Mouse (Mus musculus): ENCODE measurements around the gene Mllt6.
"Not testable (repeated sequence)": the region's sequence is repeated elsewhere in the genome, so short reads cannot be mapped to it uniquely, and the experiment has no call there.

Gene Mllt6

DNA sequence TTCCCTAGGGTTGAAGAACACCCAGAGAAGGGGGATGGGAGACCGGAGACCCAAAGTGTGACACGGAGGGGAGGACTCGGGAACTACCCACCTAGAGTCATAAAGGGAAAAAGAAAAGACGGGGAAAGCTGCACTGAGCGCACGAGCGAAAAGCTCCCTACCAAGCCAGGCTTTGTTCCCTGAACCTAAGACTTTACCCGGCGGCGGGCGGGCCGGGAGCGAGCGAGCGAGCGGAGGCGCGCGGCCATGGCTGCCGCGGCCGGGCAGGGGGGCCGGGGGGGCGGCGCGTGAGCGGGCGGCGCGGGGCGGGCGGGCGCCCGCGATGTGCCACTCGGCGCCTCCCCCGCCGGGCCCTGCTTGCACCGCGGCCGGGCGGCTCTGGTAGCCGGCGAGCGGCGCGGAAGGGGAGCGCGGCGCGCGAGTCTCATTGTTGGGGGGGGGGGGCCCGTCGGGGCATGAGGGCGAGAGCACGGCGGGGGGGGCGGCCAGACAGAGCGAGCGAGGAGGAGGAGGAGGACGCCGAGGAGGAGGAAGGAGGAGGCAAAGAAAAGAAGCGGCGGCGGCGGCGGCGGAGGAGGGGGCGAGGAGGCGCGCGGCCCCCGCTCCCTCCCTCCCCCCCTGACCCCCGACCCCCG lies at the start of gene Mllt6:
Mllt6 (plus strand) TSS at position 522 of the 635 bp plus-strand sequence.
- DNase-seq, result peak; percentile 87

DNA sequence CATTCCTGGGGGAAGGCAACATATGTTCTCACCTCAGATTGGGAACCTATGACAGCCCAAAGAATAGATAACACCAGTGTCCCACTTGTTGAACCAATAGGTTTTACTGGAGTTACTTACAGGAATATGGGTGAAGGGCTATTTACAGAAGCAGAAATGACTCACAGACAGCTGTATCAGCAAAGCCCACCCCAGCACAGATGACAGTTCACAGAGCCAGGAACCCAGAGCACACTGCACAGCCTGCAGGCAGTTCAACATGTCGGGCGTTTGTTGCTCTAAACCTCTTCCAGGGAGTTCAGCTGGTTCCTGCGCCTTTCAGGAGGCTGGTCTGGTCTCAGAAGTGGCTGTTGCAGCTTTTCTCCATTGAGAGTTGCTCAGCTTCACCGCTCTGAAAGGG lies 47.9 kb upstream of the Mllt6 start:
- no peak for DNase-seq

DNA sequence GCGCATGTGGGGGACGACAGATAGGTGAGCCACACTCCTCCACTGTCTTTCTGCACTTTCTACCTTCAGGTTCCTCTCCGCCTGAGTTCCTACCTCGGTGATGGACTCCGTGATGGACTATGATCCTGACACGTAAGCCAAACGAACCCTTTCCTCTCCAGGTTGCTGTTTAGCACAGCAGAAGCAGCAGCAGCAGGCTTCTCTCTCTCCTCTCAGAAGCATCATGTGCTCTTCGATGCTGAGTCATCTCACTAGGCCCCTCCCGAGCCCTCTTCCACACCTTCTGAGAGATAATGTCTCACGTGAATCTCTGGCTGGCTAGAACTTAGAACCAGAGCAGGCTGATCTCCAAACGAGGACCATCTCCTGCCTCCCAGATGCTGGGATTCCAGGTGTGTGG lies 44.8 kb upstream of the Mllt6 start:
- DNase-seq, result no peak

DNA sequence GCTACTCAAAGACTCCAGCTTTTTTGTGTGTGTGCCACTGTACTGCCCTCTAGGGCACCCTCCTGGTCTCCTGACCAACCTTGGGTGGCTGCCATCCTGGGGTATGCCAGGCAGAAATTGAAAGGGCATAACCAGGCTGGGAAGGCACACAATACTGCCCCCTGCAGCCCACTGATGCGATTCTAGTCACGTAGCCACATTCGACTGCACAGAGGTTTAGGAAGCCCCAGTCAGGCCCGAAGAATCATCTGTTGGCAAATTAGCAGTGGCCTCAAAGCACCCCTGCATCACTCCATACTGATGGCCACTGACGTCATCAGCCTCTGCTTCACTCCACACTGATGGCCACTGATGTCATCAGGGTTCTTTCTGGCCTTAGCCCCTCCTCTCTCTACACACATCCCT lies 43.8 kb upstream of the Mllt6 start:
- DNase-seq, result peak; percentile 91 to 99

DNA sequence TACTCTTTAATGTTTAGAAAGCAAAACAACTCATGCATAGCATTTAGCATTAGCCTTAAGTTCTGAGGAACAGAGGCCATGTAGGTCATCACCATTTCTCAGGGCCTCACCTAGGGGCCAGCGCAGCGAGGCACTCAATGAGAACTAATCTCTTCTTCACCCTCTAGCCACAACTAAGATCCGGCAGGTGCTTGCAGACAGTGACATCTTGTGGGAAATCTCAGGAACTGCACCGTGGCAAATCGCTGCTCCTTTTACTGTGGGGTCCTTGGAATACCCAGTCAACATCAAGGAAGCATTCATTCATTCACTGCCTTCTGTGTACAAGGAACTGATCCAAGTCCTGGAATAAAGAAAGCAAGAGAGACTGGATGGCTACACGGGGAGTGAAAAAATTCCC lies 40.8 kb upstream of the Mllt6 start:
- DNase-seq, result peak; percentile 82 to 87

DNA sequence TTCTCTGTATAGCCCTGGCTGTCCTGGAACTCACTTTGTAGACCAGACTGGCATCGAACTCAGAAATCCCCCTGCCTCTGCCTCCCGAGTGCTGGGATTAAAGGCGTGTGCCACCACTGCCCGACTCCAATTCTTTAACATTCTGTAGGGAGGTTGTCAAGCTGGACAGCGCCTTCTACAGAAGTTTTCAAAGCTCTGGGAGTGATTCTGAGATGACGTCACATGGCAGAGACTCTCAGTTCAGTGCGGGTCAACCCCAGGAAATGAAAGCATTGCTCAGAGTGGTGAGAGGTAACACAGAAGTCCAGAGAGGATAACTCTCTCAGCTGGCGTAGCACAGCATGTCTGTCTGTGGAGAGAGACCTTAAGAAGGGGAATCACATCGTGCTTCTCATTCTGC lies 40.0 kb upstream of the Mllt6 start:
- DNase-seq, result no peak

DNA sequence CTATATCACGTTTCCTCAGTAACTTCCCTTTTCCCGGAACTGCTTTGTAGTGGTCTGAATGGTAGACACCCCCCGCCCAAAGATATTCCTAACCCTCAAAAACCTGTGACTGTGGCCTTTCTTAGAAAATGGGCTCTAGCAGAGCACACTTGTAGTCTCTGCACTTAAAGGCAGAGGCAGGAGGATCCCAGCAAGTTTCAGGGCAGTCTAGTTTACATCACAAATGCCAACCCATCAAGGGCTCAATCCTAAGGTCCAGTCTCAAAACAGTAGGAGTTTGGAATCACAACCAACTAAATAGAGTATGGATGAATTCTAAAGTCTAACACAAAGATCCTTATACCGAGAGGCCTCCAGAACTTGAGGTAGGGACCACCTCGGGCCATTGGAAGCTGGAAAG lies 37.7 kb upstream of the Mllt6 start:
- DNase-seq, result no peak

DNA sequence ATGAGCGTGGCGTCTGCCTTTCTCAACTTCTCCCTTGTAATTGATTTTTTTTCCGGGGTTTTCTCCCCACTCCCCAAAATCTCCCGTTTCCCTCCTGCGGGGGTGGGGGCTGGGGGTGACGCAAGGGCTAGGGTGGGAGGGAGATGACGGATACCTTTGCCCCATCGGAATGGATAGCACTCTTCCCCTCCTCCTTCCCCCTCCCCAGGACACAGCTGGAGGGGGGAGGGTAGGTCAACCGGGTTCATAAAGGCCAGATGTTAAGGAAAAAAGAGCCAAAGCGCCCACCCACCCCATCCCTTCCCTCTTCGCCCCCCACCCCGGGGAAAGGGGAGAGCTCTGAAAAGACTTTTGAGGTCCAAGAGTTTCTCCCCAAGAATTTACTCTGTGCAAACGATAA lies 36.8 kb upstream of the Mllt6 start:
- no peak for DNase-seq

DNA sequence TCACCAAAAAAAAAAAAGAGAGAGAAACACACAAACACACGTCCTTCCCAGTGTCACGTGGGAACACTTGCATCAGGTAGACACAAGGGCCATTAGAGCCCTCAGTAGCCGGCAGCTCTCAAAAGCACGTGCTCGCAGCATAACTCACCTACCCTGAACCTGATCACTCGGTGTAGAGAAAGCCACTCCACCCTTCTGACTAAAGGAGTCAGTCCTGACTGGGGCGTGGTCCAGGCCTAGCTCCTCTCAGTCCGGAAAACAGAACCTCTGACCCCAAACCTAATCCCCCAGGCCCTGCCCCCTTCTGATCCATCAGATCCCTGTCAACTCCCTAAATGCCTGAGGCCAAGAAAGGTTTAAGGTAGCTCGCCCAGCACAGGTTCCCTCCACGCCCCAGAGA lies 36.4 kb upstream of the Mllt6 start:
- DNase-seq, result no peak

DNA sequence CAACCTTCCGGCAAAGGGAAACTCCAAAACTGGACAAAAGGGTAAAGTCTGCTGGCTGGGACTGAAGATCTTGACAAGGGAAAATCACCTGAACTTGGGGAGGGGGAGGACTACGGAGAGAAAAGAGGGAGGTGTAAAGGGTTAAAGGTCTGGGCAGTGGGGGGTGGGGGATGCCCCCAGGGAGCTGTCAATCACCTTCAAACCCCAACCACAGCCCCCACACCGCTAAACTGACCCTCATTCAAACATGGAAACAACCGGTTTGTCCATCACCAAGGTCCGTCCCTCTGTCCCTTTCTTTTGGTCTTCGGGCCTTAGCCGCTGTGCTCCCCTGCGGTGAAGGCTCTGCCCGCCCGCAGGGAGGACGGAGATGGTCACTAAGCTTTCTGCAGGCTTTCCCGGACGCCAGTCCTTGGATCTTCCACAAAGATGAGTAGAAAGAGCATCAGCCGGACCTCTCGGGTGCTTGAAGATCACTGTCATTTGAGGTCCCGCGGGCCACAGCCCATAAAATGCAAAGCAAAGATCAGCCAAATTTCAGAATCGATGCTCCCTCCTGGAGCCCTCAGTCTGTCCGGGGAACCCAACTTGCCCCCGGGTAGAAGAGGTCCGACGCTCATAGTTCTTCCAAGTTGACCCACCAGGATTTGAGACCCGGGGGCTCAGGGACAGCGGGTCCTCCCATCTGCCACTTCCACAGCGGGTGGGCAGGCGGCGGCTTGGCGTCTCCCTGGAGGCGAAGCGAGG lies 35.5 kb upstream of the Mllt6 start:
- DNase-seq, result peak in 1 of 2 experiments; percentile 43

DNA sequence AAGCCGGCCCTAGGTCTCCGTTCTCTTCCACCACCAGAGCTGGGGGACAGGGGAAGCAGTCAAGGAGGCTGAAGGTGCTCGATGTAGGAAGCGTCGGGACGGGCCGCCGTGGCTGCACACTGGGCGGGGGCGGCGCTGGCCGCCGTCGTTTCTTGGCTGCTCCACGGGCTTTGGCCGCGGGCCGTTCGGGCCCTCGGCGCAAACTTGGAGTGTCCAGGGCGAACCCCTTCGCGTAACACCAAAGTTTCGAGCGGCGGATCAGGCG lies 35.0 kb upstream of the Mllt6 start:
- DNase-seq, result no peak

DNA sequence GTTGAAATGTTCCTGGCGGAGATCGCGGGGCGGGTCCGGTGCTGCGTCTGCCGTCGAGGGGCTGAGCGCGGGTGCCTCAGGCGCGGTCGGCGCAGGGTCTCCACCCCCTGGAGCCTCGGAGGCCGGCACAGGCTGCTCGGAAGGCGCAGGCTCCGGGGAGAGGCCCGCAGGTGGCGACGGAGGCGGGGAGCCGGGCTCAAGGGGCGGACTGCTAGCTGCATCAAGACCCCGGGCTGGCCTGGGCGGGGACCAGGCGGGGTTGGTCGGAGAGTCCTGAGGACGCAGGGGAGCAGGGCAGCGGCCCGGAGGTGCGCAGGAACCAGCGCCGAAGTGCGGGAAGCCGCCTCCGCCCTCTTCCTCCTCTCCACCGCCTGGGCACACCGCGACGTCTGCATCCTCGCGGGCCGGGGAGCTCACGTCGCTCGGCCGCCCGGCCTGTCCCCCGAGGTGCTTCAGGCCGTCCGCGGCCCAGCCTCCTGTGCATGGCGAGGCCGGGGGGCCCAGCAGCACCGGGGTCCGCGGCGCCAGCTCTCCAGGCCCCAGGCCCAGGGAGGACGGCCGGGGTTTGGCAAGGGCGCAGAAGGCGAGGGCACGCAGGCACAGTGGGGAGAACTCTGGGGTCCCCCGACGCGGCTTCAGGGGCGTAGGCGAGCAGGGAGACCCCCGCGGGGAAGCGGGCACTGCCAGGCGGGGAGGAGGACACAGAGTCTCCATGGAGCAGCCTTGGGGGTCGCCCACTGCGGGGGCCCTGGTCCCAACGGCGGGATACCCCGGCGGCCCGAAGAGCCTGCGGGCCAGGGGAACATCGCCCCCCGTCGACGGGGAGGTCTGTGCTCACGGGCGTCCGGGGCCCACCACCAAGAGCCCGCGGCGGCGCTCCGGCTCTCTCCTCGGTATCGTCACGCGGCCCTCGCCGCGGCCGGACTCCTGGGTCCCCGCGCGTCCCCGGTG lies 34.4 kb upstream of the Mllt6 start:
- peak in 1 of 2 experiments; percentile 51 for DNase-seq

DNA sequence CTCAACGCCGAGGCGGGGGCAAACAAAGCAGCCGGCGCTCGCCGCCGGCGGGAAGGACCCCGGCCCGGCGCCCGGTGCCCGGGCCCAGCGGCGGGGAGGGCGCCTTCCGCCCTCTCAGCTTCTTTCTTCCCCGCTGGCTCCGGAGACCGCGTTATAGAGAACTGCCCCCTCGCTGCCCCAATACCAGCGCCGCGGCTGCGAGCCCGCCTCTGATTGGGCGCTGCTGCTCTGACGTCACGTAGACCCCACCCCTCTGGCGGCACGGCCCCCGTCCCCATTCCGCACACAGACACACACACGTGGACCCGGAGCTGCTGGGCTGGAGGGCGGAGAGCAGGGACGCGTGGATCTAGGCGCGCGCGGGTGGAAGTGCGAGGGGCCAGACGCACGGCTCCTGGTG lies 33.6 kb upstream of the Mllt6 start, which contains the start of gene Epop:
Epop (minus strand) TSS at position 127 of the 400 bp plus-strand sequence.
- DNase-seq, result peak; percentile 92 to 94

DNA sequence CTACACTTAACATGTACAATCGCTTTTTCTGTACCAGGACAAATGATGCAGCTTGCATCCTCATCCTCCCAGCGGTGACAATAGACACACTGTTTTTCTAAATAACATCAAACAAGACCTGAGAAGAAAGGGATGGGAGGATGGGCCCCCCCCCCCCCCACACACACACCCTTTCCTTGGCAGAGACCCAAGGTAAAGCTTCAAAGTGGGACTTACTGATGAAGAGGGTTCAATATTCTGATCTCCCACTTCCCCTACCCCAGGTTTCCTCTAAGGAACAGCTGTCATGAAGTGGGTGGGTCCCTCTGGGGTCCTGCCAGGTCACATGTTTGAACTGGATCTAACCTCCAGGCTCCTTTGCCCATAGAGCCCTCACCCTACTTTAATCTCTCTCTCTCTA lies 32.2 kb upstream of the Mllt6 start:
- DNase-seq, result no peak

DNA sequence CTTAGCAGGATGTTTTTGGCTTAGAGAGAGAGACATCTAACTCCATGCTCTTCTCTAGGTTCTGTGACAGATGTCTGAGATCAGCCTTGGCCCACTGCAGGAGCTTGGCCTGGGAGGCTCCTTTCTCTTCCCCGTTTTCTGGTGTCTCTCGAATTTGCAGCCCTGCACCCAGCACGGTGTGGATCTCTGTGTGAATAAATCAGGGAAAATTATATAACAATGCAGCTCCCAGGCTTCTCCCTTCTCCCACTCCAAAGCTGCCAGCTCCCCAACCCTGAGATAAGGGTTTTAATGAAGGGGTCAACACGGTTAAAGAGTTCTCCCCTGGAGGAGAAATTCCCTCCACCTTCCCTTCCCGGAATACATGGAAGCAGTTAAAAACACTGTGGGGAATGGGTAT lies 31.7 kb upstream of the Mllt6 start:
- no peak for DNase-seq

DNA sequence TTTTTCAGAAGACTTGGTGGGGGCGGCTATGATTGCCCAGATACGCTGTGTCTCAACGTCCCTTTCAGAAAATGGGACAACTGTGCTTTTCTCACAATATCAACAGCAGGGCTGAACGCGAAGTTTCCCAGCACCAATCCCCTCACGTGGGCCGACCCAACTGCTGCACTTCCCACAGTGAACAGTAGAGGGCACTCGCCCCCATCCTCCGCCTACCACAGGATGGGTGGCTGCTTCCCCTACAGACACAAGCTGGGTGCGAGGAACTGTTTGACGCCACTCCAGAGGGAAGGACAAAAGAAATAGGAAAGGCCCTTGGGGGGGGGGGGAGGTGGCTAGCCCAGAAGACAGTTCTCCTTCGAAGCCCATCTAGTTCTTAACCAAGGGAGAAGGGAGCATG lies 31.3 kb upstream of the Mllt6 start:
- DNase-seq, result peak; percentile 93 to 95

DNA sequence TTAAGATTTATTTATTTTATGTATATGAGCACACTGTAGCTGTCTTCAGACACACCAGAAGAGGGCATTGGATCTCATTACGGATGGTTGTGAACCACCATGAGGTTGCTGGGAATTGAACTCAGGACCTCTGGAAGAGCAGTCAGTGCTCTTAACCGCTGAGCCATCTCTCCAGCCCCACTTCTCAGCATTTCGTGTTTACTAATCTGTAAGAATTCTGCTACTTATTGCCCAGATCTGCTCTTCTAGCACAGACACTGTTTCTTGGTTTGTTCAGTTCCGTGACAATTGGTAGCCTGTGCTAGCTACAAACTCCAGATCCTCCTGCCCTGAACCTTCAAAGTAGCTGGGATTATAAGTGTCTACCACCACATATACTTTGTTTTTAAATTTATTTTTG lies 30.8 kb upstream of the Mllt6 start:
- DNase-seq, result not testable (repeated sequence)

DNA sequence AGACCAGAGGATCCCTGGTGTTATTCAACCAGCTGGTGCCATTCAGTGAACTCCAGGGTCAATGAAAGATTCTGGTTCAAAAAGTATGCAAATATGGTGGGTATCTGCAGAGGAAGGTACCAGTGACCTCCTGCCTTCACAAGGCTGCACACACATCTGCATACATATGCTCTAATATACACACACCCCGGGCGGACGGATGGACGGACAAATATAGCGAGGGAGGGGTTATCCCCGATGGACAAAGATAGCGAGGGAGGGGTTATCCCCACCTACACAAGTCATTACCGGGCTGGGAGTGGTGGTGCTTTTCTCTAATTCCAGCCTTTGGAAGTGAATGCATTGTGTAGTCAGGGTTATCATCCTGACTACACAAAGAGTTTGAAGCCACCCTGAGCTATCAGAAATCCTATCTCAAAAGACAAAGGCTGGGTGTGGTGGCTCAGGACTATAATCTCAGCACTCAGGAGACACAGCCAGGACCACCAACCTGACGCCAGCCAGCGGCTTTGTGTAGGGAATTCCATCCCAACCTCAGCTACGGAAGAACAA lies 27.7 kb upstream of the Mllt6 start:
- no peak for DNase-seq

DNA sequence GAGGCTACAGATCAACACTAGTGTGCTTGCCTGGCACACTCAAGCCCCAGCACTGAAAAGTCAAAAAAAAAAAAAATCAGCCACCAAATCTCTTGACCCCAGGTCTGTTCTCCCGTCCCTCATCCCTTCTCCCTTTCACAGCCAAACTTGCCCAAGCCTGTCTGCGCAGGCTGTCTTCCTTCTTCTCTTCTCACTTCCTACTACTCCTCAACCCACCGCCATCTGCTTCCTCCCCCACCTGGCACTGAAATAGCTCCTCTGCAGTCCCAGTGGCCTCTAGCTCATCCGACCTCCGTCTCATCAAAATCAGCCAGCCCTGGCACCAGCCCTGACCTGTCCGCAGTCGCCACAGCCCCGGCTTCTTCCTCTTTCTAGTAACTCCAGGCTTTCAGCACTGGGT lies 21.5 kb upstream of the Mllt6 start:
- DNase-seq, result peak; percentile 78 to 84

DNA sequence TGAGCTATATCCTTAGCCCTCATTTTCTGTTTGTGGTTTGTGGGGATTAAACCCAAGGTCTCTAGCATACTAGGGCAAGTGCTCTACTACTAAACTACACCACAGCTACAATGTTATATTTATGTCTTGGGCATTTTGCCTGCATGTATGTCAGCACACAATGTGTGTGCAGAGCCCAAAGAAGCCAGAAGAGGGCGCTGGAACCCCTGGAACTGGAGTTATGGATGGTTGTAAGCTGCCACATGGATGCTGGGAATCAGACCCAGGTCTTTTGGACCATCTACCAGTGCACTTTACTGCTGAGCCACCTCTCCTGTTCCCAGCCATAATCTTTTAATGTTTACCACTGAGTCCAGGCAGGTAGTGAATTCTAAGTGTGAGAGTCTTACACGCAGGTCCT lies 20.5 kb upstream of the Mllt6 start:
- peak in 1 of 2 experiments; percentile 58 for DNase-seq

DNA sequence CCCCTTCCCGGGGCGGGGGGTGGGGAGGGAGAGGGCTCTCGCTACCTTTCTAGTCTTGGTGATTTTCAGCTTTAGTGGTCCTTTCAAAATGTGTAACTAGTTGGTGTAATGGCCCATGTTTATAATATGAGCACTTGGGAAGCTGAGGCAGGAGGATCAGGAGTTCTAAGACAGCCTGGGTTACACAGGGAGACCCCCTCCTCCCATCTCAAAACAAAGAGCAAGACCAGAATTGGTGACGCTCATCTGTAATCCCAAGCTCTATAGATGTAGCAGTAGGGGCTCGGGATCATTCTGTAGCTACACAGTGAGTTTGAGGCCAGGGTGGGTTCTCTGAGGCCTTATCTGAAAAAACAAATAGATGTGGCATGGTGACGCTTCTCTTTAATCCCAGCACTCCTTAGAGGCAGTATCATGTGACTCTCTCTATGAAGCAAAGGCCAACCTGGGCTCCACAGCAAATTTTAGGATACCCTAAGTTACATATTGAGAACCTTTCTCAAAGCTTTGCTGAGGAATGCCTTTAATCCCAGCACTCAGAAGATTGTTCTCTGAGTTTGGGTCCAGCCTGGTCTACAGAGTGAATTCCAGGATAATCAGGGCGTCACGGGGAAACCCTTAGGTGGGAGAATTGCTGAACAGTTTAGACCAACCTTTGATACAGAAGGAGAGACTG lies 19.7 kb upstream of the Mllt6 start:
- DNase-seq, result no peak

DNA sequence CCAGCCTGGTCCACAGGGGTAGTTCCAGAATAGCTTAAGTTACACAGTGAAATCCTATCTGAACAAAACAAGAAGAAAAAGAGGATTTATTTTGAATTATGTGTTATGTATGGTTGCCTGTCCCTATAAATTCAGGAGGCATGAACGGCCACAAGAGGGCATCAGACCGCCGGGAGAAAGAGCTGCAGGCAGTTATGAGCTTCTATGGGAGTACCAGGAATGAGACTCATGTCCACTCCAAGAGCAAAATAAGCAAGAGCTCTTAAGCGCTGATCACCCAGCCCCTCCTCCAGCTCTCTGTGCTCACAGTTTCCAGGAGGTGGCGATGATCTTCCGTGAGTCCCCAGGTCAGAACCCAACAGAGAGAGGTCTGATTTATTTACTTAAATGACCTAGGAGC lies 18.4 kb upstream of the Mllt6 start:
- DNase-seq, result peak; percentile 77 to 87

DNA sequence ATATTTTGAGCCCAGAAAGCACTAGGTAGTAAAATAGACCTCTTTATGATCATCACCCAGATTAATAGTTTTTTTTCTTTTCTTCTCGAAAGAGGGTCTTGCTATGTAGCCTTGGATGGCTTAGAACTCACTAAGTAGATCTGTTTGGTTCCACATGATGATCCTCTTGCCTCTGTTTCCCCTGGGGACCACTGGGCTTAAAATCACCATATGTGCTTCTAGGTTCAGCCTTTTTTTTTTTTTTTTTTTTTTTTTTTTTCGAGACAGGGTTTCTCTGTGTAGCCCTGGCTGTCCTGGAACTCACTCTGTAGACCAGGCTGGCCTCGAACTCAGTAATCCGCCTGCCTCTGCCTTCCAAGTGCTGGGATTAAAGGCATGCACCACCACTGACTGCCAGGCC lies 14.7 kb upstream of the Mllt6 start:
- not testable (repeated sequence) for DNase-seq
